Mouse (Mus musculus): ENCODE results near the gene Mthfsl. TPM values are rescaled to one million over a fixed set of nuclear protein-coding genes. Genes with fewer than 3 reads are reported as not detected.
A peak's percentile ranks its signal among the peaks of the same experiment; 100 is the strongest.
"Not testable (repeated sequence)": the region's sequence is repeated elsewhere in the genome, so short reads cannot be mapped to it uniquely, and the experiment has no call there.

Gene Mthfsl
- 32.8 and 35.3 TPM in 2 replicates for polyA plus RNA-seq (2015; fragmentation: Nextera tagmentation; extraction: Ambion mirVana)

DNA sequence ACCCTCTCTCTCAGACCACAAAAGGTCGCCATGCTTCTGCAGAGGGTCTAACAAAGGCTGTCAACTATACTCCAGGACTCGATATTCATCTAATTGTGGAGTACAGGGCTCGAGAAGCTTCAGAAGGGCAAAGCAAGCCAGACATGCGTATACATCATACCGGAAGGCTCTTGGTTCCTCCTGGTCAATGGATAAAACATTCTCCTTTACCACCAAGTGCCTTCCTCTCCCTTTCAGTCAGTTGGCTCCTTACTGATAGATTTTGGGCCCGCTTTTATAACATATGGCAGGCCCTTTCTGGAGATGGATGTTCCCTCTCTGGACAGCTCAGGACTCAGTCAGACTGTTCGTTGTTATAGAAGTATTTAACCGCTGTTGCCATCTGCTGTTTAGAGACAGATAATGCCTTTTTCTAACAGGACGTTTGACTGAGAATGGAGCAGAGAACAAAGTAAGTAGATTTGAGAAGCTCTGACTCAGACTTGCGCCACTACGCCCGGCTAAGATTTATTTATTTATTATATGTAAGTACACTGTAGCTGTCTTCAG is at the start of gene Mthfsl:
Gene Mthfsl (minus strand): TSS at position 308 of the 549 bp plus-strand sequence.
- H3K36me3 ChIP-seq (ENCODE audit: poor library complexity, severe bottlenecking); H3K9me3 ChIP-seq (replicated peaks); H3K4me1 ChIP-seq; H3K27me3 ChIP-seq: not testable (repeated sequence)
- 27% methylated on average over 11 of the region's 12 CpGs for WGBS
- ATAC-seq: peak; percentile 61
- Histone ChIP-seq H3K4me3 (peak within 1 kb of the TSS; percentile 35), H3K9ac (peak within 1 kb of the TSS; percentile 46), H3K27ac (peak within 1 kb of the TSS; percentile 79), H3K4me2 (peak within 1 kb of the TSS; percentile 53)

DNA sequence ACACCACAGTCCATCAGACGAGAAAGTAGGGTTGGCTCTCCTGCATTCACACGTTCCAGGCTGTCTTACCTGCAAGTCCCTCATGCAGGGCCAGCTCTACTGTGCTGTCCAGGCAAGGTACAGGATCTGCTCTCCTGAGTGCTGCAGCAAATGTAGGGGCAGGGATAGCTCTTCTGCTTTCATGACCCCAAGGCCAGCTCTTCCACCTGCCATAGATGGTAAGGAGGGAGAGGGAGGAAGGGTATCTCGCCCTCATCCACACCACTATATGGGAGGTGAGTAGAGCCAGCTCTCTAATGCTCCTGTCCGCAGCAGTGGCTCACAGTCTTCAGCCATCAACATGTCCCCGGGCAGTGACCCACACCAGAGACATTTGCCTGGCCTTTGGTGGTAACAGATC is 49.4 kb upstream of the Mthfsl start:
- H3K27ac ChIP-seq; H3K9me3 ChIP-seq (replicated peaks); H3K36me3 ChIP-seq (ENCODE audit: poor library complexity, severe bottlenecking); H3K9ac ChIP-seq; ATAC-seq; H3K4me3 ChIP-seq; H3K4me1 ChIP-seq; H3K4me2 ChIP-seq; H3K27me3 ChIP-seq: not testable (repeated sequence)
- WGBS: 80% methylated on average over 4 of the region's 5 CpGs

DNA sequence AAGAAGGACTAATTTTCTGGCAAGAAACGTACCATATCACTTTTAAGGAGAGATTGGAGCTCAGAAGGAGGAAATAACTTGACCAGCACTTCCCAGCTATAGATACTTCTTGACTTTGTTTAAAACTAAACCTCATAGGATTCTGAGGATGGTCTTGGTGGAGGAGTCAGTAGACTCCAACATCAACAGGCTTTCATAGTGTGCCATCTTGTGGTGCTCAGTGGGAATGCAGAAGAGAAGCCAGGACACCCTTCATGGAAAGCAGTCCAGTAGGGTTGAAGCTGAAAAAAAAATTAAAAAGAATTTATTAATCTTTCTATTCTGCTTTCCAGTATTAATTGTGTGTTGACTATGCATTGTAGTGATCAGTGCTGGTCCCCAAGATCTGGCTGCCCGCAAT is 26.6 kb upstream of the Mthfsl start:
- not testable (repeated sequence) for H3K9ac ChIP-seq, H3K4me1 ChIP-seq

DNA sequence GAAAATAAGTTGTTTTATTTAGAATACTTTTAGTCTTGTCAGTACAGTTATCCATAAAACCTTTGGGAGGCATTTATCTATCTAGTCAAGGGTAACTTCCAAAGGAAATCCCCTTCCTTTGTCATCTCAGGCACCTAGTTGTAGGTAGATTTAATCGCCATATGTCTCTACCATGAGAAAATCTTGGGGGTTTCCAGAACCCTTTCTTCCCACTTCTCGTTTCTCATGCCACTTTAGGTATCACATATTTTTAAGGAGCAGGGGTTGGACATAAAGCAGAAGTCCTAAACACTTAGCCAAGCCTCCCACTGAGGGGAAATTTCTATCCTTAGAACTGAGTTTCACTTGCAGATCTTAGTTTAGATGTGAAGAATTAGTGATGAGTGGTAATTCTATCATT is 25.9 kb upstream of the Mthfsl start:
- H3K36me3 ChIP-seq (ENCODE audit: poor library complexity, severe bottlenecking); H3K9ac ChIP-seq; H3K4me3 ChIP-seq; H3K27ac ChIP-seq; H3K27me3 ChIP-seq; H3K9me3 ChIP-seq (replicated peaks); ATAC-seq; H3K4me1 ChIP-seq; H3K4me2 ChIP-seq: not testable (repeated sequence)
- 86% methylated on average over 1 of the region's 2 CpGs for WGBS

More for the DNA sequence above, 26.6 kb upstream of the Mthfsl start:
- not testable (repeated sequence) for H3K9me3 ChIP-seq (replicated peaks); H3K27ac ChIP-seq; H3K27me3 ChIP-seq; H3K4me2 ChIP-seq; H3K36me3 ChIP-seq (ENCODE audit: poor library complexity, severe bottlenecking); H3K4me3 ChIP-seq
- ATAC-seq: 0 out of 2 replicates have a peak, but pooled peaks have one; percentile 43
- 50% methylated on average over 1 of the region's 2 CpGs for WGBS

DNA sequence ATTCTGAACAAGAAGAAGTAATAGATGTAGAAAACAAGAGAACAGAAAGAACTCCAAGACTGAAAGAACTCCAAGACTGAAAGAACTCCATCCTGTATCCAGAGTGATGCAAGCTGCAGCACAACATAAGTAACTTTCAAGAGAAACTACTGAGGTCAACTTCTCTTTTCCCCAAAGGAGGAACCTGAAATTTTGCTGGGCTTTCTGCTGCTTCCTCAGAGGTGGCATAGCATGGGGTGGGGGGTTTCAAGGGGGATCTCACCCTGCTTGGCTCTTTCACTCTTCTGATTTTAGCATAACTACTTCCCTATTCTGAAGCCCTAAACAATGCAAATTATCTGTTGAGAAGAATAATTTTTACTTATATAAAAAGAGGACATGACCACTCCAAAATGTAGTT is 15.2 kb upstream of the Mthfsl start:
- H3K27me3 ChIP-seq; ATAC-seq; H3K9ac ChIP-seq; H3K4me3 ChIP-seq; H3K36me3 ChIP-seq (ENCODE audit: poor library complexity, severe bottlenecking); H3K4me1 ChIP-seq; H3K9me3 ChIP-seq (replicated peaks); H3K4me2 ChIP-seq; H3K27ac ChIP-seq: not testable (repeated sequence)

DNA sequence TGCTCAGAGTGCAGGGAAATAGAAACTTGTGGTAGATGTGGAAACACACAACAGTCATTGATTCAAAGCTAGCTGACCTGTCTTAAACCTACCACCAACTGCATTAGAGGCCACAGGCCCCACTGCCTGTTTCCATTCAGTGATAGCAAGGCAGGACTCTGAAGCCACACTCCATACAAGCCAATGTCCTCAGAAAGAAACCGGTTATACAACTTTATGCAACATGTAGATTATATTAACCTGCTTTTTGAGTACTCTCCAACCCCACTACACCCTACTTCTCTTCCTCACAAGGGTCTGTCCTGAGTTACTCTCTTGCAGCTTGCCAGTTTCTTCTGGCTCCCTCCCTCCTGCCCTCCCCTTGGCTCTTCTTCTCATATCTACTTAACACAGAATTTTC is 13.1 kb upstream of the Mthfsl start:
- not testable (repeated sequence) for H3K4me3 ChIP-seq; H3K9me3 ChIP-seq (replicated peaks); H3K4me1 ChIP-seq; ATAC-seq; H3K36me3 ChIP-seq (ENCODE audit: poor library complexity, severe bottlenecking); H3K27ac ChIP-seq; H3K27me3 ChIP-seq; H3K4me2 ChIP-seq; H3K9ac ChIP-seq
- WGBS: 79% methylated on average over 1 of the region's 1 CpGs

DNA sequence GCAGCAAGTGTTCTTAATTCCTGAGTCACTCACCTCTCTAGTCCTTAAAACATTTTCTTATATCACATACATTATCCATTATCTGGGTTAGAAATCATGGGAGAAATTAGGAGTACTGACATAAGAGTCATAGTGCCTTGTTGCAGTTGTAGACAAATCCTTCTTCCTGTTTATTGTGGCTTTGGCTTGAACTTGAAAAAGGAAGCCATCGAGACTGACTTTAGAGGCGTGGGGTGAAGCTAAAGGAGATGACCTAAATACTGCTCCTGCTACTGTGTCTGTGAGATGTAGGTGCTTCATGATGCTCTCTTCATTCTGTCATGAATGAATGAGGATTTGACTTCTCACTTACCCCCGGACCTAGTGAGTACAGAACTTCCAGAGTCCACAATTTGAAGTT is 12.2 kb upstream of the Mthfsl start:
- not testable (repeated sequence) for H3K9me3 ChIP-seq (replicated peaks); H3K36me3 ChIP-seq (ENCODE audit: poor library complexity, severe bottlenecking); H3K27ac ChIP-seq; H3K4me1 ChIP-seq; H3K27me3 ChIP-seq; H3K9ac ChIP-seq; ATAC-seq; H3K4me2 ChIP-seq; H3K4me3 ChIP-seq
- WGBS: 72% methylated on average over 2 of the region's 3 CpGs

DNA sequence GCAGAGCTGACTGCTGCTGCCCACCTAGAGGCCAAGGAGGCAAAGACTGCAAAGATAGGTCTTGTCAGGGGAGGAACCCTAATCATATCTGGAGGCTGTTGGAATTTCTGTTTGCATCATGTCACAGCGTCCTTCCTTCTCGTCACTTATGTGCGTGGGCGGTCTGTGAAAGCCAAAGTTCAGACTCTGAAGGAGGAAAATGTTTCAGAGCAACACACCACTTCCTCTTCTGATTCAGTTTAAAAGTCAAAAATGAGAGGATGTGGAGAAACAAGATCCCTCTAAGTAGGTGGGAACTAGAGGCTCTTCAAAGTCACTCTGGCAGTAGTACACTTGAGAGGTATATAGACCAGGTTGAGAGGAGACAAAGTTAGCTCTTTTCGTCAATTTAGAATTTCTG is 11.6 kb upstream of the Mthfsl start, which contains the start of gene Bcl2a1d:
Gene Bcl2a1d (minus strand): TSS at position 187 of the 400 bp plus-strand sequence.
- H3K4me2 ChIP-seq; H3K27me3 ChIP-seq; H3K4me1 ChIP-seq; ATAC-seq; H3K36me3 ChIP-seq (ENCODE audit: poor library complexity, severe bottlenecking); H3K27ac ChIP-seq; H3K9me3 ChIP-seq (replicated peaks); H3K9ac ChIP-seq; H3K4me3 ChIP-seq: not testable (repeated sequence)
- 90% methylated on average over 5 of the region's 5 CpGs for WGBS

DNA sequence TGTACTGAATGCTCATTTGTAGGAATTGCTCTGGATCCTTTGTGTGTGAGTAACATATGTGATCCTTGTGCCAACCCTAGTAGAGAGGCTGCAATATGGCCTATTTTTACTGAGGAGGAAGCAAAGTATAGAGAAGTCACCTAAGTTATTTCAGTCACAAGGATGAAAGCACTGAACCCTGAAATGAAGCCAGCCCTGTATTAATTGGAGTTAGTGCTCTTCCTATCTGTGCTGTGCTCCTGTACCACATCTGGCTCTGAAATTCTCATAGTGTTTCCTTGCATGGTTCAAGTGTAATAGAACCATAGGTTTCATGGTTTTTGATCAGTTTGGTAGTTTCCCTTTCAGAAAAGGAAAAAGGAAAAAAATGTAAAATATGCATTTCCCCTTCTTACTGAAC is 8.2 kb upstream of the Mthfsl start:
- not testable (repeated sequence) for H3K4me2 ChIP-seq; H3K36me3 ChIP-seq (ENCODE audit: poor library complexity, severe bottlenecking); H3K4me1 ChIP-seq; H3K9me3 ChIP-seq (replicated peaks); H3K9ac ChIP-seq; H3K4me3 ChIP-seq; ATAC-seq; H3K27ac ChIP-seq; H3K27me3 ChIP-seq

DNA sequence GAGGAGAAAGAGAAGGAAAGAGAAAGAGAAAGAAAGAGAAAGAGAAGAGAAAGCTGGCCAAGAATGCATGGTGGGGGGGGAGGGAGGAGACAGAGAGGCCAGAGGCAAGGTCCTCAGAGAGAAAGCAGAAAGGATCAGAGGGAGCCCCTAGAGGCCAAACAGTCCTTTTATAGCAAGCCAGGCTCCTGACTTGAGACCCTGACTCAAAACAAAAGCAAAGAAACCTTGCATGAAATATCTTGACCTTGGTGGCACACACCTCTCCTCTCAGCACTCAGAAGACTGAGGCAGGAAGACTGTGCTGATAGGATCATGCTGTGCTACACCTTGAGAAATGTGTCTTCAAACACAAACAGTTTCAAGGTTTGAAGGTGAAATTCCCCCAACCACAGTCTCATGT is 1.5 kb upstream of the Mthfsl start:
- not testable (repeated sequence) for H3K9ac ChIP-seq; H3K27ac ChIP-seq; H3K36me3 ChIP-seq (ENCODE audit: poor library complexity, severe bottlenecking); ATAC-seq; H3K4me1 ChIP-seq; H3K4me2 ChIP-seq; H3K9me3 ChIP-seq (replicated peaks); H3K27me3 ChIP-seq; H3K4me3 ChIP-seq

DNA sequence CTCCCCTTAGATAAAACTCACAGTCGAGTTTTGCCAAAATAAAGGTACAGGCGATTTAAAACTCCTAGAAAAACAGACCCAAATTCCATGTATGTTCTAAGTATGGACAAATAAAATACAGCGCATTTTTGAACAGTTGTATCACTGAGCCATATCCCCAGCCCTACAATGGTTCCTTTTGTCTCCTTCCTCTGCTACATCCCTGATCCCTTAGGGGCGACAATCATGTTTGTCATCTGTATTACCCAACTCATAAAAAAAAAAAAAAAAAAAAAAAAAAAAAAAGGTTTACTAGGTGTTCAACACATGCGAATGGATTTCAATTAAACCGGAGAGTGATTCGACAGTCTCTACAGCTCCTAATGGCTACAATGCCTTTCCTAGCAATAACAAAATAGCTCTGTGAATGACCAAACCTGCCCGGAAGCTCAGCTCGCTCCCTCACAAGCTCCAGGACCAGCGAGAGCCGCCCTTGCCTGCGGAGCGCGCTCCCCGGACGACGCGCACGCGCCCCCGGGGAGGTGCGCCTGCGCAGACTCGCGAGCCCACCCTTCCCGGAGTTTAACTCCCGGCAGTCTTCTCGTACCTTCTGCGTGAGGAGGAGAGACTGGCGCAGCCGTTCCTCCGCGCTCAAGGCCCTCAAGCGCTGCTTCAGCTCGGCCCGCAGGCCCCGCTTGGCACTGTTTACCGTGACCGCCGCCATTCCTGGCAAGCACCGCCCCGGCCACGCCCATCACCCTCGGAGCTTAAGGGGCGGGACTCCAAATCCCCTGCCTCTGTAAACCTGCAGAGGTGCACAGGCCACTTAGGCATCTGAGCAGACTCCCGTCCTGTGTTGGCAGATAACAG is 799 bp downstream of the Mthfsl start:
- not testable (repeated sequence) for H3K9me3 ChIP-seq (replicated peaks); H3K36me3 ChIP-seq (ENCODE audit: poor library complexity, severe bottlenecking); H3K27me3 ChIP-seq; H3K4me1 ChIP-seq
- peak; percentile 94 for ATAC-seq
- Histone ChIP-seq H3K4me3 (peak overlapping the region; percentile 35), H3K4me2 (peak overlapping the region; percentile 53), H3K9ac (peak overlapping the region; percentile 46), H3K27ac (peak overlapping the region; percentile 65)
- WGBS: 21% methylated on average over 7 of the region's 46 CpGs

DNA sequence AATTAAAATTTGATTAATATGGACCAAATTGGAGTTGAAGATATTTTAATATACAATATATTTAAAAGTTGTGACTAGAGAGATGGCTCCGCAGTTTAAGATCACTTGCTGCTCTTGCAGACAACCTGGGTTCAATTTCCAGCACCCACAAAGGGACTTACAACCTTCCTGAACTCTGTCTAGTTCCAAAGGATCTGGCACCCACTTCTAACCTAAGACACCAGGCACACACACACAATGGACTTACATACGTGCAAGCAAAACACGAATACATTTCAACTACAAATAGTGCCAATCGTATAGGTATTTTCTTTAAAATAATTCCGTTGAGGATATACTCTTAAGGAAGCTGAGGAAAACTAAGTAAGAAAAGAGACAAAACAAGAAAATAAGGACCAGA is 1.5 kb downstream of the Mthfsl start:
- not testable (repeated sequence) for H3K9ac ChIP-seq; ATAC-seq; H3K4me1 ChIP-seq; H3K36me3 ChIP-seq (ENCODE audit: poor library complexity, severe bottlenecking); H3K27ac ChIP-seq; H3K27me3 ChIP-seq; H3K9me3 ChIP-seq (replicated peaks)
- H3K4me2 ChIP-seq: peak overlapping the region; percentile 53
- 0 out of 2 replicates have a peak overlapping the region, but pooled peaks have one; percentile 35 for H3K4me3 ChIP-seq
- 78% methylated on average over 5 of the region's 5 CpGs for WGBS

DNA sequence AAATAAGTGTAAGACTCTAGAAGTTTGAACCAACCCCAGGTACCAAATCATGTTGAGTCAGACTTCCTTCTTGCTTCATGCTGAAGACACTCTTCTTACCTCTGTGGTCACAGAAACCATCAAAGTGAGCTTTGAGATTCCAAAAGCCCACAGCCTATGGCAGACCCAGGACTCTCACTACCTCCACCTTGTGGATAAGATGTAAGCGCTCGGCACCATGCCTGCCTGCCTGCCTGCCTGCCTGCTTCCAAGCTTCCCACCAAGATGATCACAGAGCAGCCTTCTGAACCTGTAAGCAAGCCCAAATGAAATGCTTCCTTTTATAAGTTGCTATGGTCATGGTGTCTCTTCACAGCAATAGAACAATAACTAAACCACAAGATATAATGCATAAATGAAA is 2.0 kb downstream of the Mthfsl start:
- H3K9ac ChIP-seq; H3K4me3 ChIP-seq; H3K9me3 ChIP-seq (replicated peaks); H3K4me1 ChIP-seq; H3K36me3 ChIP-seq (ENCODE audit: poor library complexity, severe bottlenecking); H3K4me2 ChIP-seq; H3K27ac ChIP-seq; H3K27me3 ChIP-seq: not testable (repeated sequence)
- ATAC-seq: peak; percentile 20; the same call in 1 of the 2 replicates
- 28% methylated on average over 2 of the region's 2 CpGs for WGBS
